1 mouse cellular context compared by ENCODE assay signal in genomic region chr4:152079261-152079660, GRCm38 (mm10).
TF ChIP-seq lines count a peak whose summit lies in the region.

No protein-coding gene starts in this region.

TF ChIP-seq in MEL, 35 proteins besides CTCF, POLR2A, EP300 and RAD21:
- TF ChIP-seq SMC3 (IDR thresholded peaks at IDR 0.05; ENCODE audit: low read depth, low read length) (peak; percentile 34), TCF12 (IDR thresholded peaks at IDR 0.05; ENCODE audit: low read depth, low read length) (no peak), MYC (IDR thresholded peaks at IDR 0.05; ENCODE audit: low read depth, low read length) (0 out of 2 replicates have a peak, but pooled peaks have one; percentile 30), POLR2AphosphoS5 (IDR thresholded peaks at IDR 0.05; ENCODE audit: borderline replicate concordance, low read depth, low read length) (no peak), ZMIZ1 (IDR thresholded peaks at IDR 0.05; ENCODE audit: low read depth, low read length) (no peak), BHLHE40 (IDR thresholded peaks at IDR 0.05; ENCODE audit: borderline replicate concordance, low read depth, low read length) (no peak), USF1 (IDR thresholded peaks at IDR 0.05; ENCODE audit: low read depth, low read length) (no peak), SIN3A (IDR thresholded peaks at IDR 0.05; ENCODE audit: low read length) (no peak), ZC3H11A (IDR thresholded peaks at IDR 0.05; ENCODE audit: low read depth, low read length) (no peak), JUND (IDR thresholded peaks at IDR 0.05; ENCODE audit: low read depth, low read length) (no peak), KAT2A (conservative IDR thresholded peaks at IDR 0.05; ENCODE audit: low read depth, low read length) (no peak), NRF1 (IDR thresholded peaks at IDR 0.05; ENCODE audit: insufficient read depth, low read depth, low read length, poor library complexity, severe bottlenecking) (no peak), MEF2A (IDR thresholded peaks at IDR 0.05; ENCODE audit: extremely low read depth, insufficient replicate concordance, low read depth, low read length, poor library complexity, severe bottlenecking) (no peak), ELF1 (IDR thresholded peaks at IDR 0.05; ENCODE audit: low read depth, low read length) (no peak)
